Mouse (Mus musculus) kidney, postnatal 25 days (tissue): ENCODE measurements around the gene Ifitm6.
"Not testable (repeated sequence)": the region's sequence is repeated elsewhere in the genome, so short reads cannot be mapped to it uniquely, and the experiment has no call there.

Experiments used
- DNase-seq, 2 experiments: peaks; one replicate each; pipeline ENCODE4 v3.0.0; 2021; ENCODE audit warnings: mixed read lengths in 2 of 2

The Ifitm6 gene

DNA sequence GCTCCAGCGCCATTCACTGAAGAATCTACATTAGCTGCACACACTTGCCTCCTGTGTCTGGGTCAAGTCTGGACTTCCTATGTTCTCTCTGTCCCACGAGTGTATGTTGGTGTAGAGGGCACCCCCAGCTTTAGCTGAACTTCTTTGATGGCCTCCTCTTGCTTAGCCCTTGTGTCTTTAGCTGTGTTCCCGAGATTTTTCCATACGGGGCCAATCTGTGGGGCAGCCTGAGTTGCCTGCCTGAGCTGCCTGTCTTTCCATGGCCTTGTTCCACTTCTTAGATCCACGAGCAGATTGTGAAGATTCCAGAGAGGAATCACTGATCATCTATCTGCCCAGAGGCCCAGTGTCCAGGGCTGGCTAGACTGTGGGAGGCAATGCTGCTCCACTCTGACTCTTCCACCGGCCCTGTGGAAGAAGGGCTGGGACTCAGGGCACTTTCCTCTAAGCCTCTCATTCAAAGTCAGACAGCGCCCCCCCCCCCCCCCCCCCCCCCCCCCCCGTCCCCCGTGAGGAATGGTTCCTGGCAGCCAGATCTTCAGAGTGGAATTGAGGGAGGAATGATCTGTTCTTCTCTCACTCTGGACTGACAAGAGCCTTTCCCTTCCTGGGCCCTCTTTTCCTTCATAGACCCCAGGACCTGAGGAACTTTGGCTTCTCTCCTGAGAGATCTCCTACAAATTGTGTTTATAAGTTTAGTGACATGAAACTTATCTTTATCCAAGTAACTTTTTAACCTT, 23.3 kb upstream of the Ifitm6 start:
- DNase-seq = peak in 1 of 2 experiments; percentile 11

DNA sequence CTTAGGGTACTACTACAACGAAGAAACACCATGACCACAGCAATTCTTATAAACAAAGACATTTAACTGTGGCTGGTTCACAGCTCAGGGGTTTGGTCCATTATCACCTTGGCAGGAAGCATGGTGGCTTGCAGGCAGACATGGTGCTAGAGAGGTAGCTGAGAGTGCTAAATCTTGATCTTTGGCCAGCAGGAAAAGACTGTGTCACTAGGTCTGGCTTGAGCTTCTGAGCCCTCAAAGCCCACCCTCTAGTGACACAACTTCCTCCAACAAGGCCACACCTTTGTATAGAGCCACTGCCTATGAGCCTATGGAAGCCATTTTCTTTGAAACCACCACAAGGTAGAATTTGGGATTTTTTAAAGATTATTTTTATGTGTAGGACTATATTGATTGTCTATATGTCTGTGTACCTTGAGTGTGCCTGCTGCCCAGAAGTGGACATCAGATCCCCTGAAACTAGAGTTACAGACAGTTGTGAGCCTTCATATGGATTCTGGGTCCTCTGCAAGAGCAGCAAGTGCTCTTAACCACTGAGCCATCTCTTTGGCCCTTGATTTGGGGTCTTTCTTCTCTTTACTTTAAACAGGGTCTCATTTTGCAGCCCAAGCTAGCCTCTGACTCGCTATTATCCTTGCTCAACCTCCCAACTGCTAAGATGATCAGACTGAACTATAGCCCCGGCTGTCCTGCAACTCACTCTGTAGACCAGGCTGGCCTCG, 21.8 kb upstream of the Ifitm6 start:
- no peak for DNase-seq

DNA sequence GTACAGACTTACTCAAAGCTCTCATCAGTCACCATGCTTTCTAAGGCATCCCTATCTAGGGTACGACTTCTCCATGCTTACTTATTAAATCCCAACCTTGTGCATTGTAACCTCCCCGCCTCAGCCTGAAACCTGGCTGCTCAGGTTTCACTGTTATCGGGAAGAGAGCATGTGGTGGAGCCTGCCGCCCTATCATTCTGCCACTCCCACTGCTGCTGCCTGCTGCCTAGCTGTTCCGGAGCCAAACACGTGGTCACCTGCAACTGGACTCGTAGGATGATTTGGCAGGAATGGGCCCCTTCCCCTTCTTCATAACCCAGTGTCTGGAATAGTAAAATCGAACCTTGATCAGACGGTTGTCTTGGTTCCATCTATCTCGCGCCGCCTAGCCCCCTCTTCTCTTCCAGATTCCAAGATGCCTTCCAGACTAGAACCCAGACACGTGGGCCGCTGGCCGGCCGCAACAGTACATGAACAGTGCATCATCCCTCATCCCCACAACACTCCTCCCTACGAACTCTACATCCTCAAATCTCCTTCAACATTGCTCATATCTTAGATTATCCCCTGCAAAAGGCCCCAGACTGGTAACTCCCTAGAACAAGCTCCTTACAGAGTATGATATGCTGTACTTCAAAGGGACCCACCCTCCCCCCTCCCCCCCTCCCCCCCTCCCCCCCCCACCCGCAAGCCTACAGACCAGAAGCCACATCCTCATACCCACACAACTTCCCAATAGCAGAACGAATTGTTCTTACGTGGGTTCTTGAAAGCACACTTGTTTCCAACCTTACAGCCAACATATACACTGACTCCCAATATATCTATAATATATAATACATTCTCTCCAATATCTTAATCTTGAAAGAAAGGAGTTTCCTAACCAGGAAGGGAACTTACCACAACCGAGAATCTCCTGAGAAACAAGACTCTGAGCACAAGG, 20.6 kb upstream of the Ifitm6 start:
- no peak for DNase-seq

DNA sequence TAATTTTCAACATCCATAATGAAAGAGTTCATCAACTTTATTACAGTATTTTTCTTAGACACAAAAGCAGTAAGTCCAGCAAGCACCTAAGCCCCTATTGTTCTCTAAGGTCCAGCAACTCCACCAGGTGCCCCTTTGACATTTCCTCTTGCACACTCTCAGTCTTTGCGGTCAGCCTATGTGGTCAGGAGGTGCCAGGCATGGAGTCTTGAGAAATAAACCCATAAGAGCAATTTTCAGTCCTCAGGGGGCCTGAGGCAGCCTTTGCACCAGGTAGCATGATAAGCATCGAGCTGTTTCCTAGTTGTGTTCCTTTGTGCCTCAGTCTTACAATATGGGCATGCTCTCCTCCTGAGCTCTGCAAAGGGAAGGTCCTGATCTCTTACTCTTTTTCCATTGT, 18.9 kb upstream of the Ifitm6 start:
- DNase-seq = not testable (repeated sequence)

DNA sequence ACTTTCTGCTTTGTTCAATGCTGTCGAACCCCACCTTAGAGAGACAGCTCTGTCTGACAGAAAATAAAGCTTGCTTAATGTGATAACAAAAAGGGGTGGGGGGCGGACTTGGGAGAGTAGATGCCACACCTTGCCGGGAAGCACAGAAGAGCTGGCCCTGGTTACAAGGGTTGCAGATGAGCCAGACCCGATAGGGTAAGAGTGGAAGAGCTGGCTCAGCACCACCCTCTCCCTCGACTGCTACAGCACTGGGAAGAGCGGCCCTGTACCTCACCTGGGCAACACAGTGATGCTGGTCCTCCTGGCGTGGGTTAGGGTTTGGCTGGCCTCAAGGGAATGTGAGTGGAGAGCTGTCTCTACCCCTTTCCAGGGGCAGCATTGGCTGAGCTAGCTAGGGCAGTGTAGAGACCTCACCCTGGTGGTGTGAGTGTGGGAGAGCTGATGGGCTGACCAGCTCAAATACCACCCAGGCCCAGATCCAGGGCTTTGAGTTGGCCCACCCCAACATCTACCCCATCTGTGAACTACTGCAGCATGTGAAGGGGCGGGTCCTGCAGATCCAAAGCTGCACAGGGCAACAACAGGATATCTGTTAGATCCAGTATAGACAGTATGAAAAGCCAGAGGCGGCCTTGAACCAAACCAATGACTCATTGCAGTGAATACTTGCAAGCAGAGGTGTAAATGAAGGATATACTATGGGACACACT, 14.9 kb upstream of the Ifitm6 start:
- DNase-seq = no peak

DNA sequence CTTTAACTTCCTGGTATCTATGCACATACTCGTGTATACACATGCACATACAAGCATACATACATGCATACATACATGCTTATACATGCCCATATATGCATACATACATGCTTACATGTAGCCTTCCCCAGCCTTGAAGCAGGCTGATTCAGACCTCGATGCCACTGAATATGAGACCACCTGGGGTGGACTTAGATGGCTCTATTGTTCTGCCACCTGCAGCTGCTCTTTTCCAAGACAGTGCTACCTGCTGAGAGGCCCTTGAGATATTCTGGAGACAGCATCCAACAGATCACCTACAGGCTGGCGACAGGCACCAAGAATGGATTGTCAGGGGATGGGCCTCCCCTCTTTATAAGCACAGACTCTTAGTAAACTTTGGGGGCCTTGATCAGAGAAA, 12.7 kb upstream of the Ifitm6 start:
- no peak for DNase-seq

DNA sequence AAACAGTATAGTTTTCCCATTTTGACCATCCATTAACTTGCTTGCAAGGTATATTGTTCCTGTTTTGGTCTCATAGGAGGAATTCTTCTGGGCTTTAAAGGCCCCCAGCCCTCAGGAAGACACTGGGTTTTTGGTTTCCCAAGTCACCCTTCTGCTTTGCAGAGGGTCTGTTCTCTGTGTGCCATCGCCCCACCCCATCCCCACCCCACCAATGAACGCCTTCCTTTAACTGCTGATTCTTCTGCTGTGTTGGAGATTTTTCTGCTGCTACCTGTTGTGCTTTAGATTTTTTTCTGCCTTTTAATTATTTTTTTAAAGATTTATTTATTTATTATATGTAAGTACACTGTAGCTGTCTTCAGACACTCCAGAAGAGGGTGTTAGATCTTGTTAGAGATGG, 11.1 kb upstream of the Ifitm6 start, which contains the start of gene Gm17387:
Gene Gm17387, plus strand, starts transcription at position 301 of the 400 bp plus-strand sequence.
- no peak for DNase-seq

DNA sequence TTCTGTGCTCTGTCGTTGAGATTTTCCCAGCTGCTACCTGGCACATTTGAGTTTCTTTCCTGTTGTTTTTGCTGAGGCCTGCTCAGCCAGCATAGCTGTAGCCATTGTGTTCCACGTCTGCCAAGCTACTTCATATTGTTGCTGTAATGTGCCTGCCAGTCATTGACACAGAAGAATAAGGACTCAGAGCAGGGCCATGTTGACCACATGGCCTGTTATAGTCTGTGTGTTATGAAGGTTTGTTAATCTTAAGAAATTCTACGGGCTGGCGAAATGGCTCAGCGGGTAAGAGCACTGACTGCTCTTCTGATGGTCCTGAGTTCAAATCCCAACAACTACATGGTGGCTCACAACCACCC, 9.0 kb upstream of the Ifitm6 start:
- no peak for DNase-seq

DNA sequence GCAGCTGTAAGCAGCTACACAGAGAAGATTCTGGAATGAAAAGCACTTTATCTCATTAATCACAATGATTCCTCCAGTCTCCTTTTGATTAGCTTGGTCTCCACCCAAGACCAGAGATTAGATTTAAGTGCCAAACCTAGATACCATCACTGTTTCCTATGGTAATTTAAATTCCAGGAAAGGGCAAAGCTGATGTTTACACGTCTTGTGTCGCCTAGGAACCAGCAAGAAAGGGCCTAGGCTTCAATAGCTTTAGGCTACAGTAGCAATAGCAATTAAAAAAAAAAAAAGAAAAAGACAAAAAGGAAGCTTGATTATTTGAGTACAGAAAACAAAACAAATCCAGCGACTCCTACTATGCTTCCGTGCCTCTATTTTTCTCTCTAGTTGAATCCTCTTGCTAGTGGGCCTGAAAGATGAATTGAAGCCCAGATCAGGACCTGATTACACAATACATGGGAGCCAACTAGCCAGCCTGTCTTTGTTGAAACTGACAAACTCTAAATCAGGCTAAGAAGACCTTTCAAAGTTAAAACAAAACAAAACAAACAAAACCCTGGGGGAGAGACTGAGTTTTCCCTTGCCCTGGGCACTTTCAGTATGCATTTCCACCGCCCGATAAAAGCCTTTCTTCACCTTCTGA, 8.5 kb upstream of the Ifitm6 start:
- DNase-seq = no peak

DNA sequence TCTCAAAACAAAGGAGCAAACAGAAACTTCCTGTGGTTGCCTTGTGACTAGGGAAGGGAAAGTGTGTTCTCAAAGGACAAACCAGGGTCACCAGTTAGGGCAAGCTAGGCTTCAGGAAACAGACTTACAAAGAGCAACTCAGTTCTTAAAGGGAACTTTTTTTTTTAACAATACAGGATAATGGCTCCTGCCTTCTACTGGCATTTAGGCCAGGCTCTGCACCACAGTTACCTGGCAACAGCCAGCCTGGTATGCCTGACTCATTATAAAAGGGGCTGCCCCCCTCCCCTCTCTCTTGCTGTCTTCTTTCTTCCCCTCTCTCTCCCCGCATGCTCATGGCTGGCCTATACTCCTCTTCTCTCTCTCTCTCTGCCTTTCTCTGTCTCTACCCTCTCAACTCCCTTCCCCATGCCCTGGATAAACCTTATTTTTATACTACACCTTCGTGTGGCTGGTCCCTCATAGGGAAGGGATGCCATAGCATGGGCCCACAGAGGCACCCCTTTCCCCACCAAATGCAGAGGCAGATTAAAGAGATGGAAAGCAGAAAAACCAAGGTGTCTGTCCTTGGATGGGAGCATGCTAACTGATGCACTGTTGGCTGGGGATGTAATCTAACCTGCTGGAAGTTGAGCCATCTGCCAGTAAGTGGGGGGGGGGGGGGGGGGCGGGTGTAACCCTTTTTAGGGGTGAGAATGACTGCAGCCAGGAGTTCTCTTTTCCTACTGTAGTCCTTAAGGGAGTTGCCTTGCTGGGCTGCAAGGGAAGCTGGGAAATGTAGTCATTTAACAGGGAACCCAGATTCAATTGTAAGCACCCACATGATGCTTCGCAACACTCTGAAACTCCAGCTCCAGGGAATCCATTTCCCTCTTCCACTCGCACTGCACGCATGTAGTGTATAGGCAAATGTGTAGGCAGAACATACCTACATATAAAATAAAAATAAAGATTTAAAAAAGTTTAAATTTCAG, 7.4 kb upstream of the Ifitm6 start:
- no peak for DNase-seq

DNA sequence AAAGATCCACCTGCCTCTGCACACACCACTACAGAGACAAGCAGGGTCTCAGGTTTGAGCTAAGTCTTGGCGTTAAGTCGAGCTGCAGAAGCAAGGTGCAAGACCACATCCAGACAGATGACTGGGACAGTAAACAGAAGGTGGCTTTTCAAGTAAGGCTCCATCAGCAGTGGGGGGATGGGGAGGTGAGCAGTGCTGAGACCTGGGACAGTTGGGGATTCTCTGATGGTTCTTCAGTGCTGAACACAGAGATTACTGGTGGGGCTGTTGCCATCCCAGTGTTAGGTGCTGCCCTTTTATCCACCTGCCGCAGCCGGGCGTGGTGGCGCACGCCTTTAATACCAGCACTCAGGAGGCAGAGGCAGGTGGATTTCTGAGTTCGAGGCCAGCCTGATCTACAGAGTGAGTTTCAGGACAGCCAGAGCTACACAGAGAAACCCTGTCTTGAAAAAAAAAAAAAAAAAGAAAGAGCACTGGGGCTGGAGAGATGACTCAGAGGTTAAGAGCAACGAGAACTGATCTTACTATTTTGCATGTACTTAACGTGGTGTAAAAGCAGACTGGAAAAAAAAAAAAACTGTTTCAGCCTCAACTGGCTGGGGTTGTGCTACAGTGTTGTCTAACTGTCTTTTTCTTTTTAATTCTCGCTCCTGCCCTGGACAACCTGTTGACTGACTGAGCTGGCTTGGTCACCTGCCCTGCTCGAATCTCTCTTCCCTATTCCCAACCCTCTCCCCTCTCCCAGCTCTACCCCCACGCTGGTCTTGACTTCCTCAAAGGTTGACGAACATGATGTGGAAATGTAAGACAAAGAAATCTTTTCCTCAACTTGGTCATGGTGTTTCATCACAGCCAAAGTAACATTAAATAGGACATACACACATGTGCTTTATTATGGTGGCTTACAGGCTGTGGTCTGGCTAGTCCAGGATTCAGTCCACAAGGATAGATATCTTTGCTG, 4.0 kb upstream of the Ifitm6 start:
- no peak for DNase-seq

DNA sequence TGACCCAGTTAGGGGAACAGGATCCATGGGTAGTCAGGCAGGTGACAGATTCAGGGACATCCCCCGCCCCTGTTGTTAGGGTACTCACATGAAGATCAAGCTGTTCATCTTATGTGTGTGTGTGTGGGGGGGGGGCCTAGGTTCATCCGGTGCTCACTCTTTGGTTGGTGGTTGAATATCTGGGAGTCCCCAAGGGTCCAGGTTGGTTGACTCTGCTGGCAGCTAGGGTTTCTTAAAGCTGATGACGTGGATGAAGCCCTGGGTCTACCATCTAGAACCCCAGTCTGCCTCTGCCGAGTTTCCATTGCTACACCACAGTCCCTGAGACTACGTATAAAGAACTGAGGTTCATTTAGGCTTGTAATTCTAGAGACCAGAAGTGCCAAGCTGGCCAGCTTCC, 1.3 kb upstream of the Ifitm6 start:
- no peak for DNase-seq

DNA sequence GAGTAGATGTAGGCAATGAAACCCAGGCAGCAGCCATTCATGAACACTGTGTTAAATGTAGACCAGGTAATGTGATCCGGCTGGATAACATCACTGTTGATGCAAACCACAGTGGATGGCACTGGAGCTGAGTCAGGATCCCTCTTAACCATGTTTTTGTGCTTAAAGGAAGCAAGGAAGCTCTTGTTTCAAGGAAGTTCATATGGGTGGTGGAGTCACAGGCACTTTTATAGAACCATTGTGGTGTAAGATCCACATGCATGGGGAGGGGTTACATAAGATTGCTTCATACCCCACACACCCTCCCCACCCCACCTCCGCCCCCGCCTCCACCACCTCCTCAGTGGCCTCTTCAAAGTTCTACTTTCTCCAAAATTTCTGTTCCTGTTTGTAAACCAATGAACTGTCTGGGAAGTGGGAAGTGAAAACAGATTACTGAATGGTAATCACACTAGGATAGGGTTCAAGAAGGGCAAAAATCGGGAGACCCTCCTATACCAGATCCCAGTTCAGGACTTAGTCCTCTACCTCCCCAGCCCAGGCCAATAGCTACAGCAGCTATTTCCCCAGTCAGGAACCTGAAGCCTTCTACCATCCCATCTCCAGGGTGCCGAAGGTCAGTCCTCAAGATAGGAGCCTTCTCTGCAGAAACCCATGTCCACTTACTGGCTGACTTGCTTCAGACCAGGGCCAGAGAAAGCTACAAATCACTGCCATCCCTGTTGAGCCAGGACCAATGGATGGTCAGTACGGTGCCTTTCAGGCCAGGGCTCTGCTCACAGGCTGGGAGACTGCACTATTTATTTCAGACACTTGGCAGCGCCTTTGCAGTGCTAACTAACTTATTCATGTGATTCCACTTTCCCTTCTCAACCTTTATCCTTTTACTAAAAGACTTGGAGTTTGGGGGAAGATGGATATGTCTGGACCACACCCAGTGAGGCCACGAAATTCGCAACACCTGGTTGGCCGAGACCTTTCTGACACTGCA, 722 bp downstream of the Ifitm6 start:
- DNase-seq = no peak

DNA sequence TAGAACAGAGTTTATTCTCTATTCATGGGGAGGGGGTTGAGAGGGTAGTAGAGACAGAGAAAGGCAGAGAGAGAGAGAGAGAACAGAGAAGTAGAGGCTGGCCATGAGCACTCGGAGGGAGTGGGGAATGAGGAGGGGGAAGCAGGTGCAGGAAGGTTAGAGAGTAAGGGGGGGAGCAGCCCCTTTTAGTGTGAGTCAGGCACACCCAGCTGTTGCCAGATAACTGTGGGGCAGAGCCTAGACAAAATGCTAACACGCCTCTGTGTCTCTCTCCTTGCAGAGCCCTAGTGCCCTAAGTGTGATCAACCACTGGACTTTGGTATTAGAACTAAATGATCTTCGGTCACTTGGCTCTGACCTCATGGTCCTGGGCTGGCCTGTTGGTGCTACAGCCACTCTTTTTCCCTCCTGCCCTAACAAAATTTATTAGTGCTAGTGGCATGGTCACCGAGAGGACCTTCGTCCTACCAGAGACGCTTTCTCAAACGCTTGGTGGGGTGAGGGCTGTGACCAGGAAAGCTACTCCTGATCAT, 6.4 kb downstream of the Ifitm6 start:
- no peak for DNase-seq

DNA sequence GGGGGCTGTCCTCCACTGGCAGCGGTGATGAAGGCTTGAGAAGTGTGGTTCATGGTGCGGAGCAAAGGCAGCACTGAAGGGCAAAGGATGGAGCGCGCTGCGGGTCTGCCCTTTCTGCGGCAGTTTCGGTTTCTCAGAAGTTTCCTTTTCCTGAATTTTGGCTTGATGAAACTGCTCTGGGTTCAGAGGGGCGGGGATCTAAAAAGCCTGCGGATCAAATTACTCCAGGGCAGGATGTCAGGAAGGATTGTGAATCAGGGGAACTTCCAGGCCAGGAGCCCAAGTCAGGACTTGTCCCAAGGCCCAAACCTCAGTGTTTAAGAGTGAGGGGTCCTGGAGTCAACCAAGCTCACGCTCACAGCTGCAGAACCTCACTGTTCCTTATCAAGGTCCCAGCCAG, 7.1 kb downstream of the Ifitm6 start, which contains the start of gene Ifitm3:
Gene Ifitm3, minus strand, starts transcription at position 178 of the 400 bp plus-strand sequence.
- DNase-seq = peak; percentile 73 to 76

DNA sequence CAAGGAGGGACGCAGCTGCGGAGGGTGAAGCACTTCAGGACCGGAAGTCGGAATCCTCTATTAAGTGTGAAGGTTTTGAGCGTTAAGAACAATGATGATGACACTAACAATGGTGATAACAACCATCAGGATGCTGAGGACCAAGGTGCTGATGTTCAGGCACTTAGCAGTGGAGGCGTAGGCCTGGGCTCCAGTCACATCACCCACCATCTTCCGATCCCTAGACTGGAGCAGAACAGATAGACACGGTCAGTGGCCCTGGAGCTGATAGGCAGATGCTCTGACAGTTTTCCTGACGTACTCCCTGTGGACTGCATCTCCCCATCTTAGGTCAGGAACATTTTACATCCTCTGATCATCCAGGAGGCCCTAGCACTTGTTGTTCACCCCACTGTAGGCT, 8.1 kb downstream of the Ifitm6 start:
- no peak for DNase-seq

DNA sequence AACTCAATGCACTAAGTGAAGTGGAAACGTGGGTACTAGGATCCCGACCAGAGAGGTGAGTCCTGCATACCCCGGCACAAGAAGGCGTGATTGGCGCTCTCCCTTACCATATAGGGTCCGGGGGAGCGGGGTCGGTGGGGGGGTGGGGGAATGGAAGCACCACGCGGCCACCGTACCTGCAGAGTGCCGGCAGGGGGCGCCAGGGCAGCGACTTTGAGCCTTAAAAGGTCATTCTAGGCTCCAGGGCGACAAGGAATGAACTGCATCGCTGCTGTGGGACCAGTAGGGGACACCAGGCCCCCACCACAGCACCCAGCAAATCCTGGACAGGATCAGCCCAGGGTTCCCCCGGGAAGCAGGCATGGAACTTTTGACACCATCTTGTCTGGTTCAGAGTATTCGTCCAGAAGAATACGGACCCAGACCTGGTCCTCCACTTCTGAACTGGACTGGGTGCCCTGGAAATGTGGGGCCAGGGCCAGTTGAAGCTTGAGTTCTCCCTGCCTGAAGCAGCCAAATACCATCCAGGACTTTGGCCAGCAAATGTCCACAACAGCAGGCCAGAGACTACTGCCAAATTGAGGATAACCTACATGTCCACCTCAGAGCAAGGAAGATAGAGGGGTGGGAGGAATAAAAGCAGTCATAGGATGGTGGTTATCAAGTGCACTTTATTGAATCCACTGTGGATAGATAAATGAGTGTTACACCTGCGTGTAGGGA, 8.6 kb downstream of the Ifitm6 start:
- peak; percentile 87 to 90 for DNase-seq
